Mouse (Mus musculus) thymus, postnatal 10 days (tissue): ENCODE results near the gene Speer4a.
"Not testable (repeated sequence)": the region's sequence is repeated elsewhere in the genome, so short reads cannot be mapped to it uniquely, and the experiment has no call there.

Source experiments
- DNase-seq, 2 experiments: peaks; one replicate each; pipeline ENCODE4 v3.0.0; 2021; ENCODE audit warnings: low spot score in 2 of 2

The Speer4a gene

GRCm38 (mm10) chr5:26039458-26039857, at the start of gene Speer4a:
Speer4a (minus strand) TSS chr5:26039558.
- DNase-seq = not testable (repeated sequence)

GRCm38 (mm10) chr5:26079023-26079422, 39.7 kb upstream of the Speer4a start:
- not testable (repeated sequence) for DNase-seq

- no peak for DNase-seq
Measured at GRCm38 (mm10) chr5:26070716-26071115, 31.4 kb upstream of the Speer4a start.

DNA sequence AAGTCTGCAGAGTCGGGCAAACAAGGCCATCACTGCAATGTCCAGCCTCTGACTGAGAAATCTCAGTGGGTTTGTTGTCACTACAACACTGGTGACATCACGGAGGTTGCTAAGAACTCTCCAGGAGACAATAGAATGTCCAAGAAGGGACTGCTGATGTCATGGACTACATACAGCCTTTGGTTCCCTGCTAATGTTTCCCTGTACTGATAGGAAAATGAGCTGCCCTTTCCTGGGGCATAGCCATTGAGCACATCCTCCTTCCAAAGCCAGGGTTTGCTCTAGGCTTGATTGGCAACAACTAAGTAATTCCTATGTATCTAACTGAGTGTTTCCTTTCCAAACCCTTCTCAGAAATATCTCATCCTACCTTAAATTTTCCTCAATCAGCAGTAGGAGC, 19.1 kb upstream of the Speer4a start, which contains the start of gene Gm7347:
Gene Gm7347 (minus strand): TSS at position 101 of the 400 bp plus-strand sequence.
- DNase-seq = not testable (repeated sequence)

GRCm38 (mm10) chr5:26022816-26023215, 16.5 kb downstream of the Speer4a start, which contains the start of gene Gm5862:
Gm5862 (minus strand) TSS chr5:26022916.
- DNase-seq = not testable (repeated sequence)

GRCm38 (mm10) chr5:26007697-26008096, 31.7 kb downstream of the Speer4a start:
- not testable (repeated sequence) for DNase-seq

DNA sequence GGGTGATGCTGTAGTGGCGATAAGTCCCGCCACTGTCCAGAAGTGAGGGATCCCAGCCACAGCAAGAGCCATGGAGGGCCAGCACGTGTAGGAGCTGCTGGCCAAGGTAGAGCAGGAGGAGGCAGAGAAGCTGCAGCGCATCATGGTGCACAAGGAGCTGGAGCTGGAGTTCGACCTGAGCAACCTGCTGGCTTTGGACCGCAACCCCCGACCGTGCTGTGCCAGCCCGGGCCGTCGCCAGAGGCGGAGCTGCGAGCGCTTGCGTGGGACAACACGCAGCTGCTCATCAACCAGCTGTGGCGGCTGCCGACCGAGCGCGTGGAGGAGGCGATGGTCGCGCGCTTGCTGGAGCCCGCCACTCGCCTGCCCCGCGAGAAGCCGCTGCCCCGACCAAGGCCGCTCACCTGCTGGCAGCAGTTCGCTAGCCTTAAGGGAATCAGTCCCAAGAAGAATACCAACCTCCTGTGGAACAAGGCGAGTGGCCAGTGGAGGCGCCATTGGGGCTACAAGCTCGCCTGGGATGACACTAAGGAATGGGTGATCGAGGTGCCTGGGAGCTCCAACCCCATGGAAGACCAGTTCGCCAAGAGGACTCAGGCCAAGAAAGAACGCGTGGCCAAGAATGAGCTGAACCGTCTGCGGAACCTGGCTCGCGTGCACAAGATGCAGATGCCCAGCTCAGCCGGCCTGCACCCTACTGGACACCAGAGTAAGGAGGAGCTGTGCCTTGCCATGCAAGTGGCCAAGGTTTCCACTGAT, 32.2 kb downstream of the Speer4a start:
- DNase-seq = not testable (repeated sequence)

DNA sequence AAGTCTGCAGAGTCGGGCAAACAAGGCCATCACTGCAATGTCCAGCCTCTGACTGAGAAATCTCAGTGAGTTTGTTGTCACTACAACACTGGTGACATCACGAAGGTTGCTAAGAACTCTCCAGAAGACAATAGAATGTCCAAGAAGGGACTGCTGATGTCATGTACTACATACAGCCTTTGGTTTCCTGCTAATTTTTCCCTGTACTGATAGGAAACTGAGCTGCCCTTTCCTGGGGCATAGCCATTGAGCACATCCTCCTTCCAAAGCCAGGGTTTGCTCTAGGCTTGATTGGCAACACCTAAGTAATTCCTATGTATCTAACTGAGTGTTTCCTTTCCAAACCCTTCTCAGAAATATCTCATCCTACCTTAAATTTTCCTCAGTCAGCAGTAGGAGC, 34.7 kb downstream of the Speer4a start, which contains the start of gene Gm1979:
Gene Gm1979 (minus strand): TSS at position 101 of the 400 bp plus-strand sequence.
- not testable (repeated sequence) for DNase-seq

DNA sequence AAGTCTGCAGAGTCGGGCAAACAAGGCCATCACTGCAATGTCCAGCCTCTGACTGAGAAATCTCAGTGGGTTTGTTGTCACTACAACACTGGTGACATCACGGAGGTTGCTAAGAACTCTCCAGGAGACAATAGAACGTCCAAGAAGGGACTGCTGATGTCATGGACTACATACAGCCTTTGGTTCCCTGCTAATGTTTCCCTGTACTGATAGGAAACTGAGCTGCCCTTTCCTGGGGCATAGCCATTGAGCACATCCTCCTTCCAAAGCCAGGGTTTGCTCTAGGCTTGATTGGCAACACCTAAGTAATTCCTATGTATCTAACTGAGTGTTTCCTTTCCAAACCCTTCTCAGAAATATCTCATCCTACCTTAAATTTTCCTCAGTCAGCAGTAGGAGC, 50.8 kb downstream of the Speer4a start, which contains the start of gene Gm21698:
Gene Gm21698 (minus strand): TSS at position 101 of the 400 bp plus-strand sequence.
- DNase-seq = not testable (repeated sequence)
